Mouse (Mus musculus) forebrain, postnatal 0 days (tissue): ENCODE results near the gene Vkorc1. TPM values are rescaled to one million over a fixed set of nuclear protein-coding genes. Genes with fewer than 3 reads are reported as not detected.
"Not testable (repeated sequence)": the region's sequence is repeated elsewhere in the genome, so short reads cannot be mapped to it uniquely, and the experiment has no call there.

Experiments
- ATAC-seq: fragments of 200-750 bp; cut with Nextera tagmentation; 2 replicates; pipeline ENCODE4 v1.8.0; 2017; ENCODE audit warnings: mild to moderate bottlenecking, moderate library complexity
- DNase-seq: peaks from one replicate; pipeline ENCODE4 v3.0.0-alpha.2; 2015
- H3K27ac ChIP-seq: fragments of 300-500 bp; sonication (generic); 2 replicates; pipeline ENCODE4 v1.5.1; 2014; ENCODE audit warnings: low read depth, mild to moderate bottlenecking, antibody characterized with exemption, low read length, moderate library complexity, mixed read lengths
- H3K27me3 ChIP-seq: fragments of 300-500 bp; sonication (generic); 2 replicates; pipeline ENCODE4 v1.6.1; 2014; ENCODE audit warnings: mild to moderate bottlenecking, low read length, mixed read lengths; ENCODE audit not compliant: insufficient read depth
- H3K36me3 ChIP-seq: fragments of 300-500 bp; sonication (generic); 2 replicates; pipeline ENCODE4 v1.6.1; 2014; ENCODE audit warnings: mild to moderate bottlenecking, moderate library complexity; ENCODE audit not compliant: insufficient read depth
- H3K4me1 ChIP-seq: fragments of 300-500 bp; sonication (generic); 2 replicates; pipeline ENCODE4 v1.6.1; 2014; ENCODE audit warnings: antibody characterized with exemption; ENCODE audit not compliant: insufficient read depth
- H3K4me2 ChIP-seq: fragments of 300-500 bp; sonication (generic); 2 replicates; pipeline ENCODE4 v1.6.1; 2014; ENCODE audit warnings: low read depth, mild to moderate bottlenecking, moderate library complexity
- H3K4me3 ChIP-seq: fragments of 300-500 bp; sonication (generic); 2 replicates; pipeline ENCODE4 v1.5.1; 2014; ENCODE audit warnings: low read depth, low read length, mixed read lengths
- H3K9ac ChIP-seq: fragments of 300-500 bp; sonication (generic); 2 replicates; pipeline ENCODE4 v1.6.1; 2014; ENCODE audit warnings: mild to moderate bottlenecking
- H3K9me3 ChIP-seq: fragments of 300-500 bp; sonication (generic); 2 replicates; pipeline ENCODE4 v1.6.1; 2016; ENCODE audit warnings: low read length
- CTCF ChIP-seq: sonication (generic); IDR thresholded peaks from 2 replicates; pipeline ENCODE4 v1.5.1; 2016; ENCODE audit warnings: antibody characterized with exemption, control low read depth, low read depth
- WGBS: fragments of 180-500 bp; shearing (Covaris S2); extraction: QIAGEN DNeasy Blood & Tissue Kit; methylation state at CpG from one replicate; pipeline ENCODE4 v1.1.7; 2014; 5-methylcytosine and 5-hydroxymethylcytosine counted together
- polyA plus RNA-seq: library from polyadenylated mRNA; unstranded; fragments of >200 nt; fragmentation: Nextera tagmentation; extraction: Ambion mirVana; gene quantifications from 2 replicates; pipeline ENCODE4 v1.2.1, GENCODE M21; 2015
- total RNA-seq: library from RNA; depleted of rRNA; stranded (reverse); fragments of >200 nt; gene quantifications from 2 replicates; pipeline ENCODE4 v1.2.3, GENCODE M21; 2014

The Vkorc1 gene
- total and polyA plus RNA-seq, 2 experiments from 2014 or later: 28.0 to 69.4 TPM

DNA sequence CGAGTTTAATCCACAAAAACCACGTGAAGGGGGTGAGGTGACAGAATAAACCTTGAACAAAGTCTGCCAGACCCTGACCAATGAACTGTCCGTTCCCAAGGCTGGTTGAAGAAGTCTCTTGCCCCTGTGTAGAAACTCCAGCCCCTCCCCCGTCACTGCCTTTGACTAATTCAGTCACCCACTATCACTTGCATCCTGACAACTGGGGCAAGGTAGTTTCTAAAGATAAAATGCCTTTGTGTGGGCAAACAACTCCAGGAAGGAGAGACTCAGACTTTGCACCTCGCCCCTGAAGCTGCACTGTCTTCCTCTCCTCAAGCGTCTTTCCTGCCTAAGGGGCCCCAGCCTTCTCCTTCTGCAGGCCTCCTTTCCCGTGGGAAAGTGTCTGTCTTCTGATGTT is 4.6 kb upstream of the Vkorc1 start:
- no peak for TF ChIP-seq CTCF
- Histone ChIP-seq H3K4me1 (peaks cover 7% of the 10 kb centered on the region), H3K4me2 (no peak overlapping the region), H3K27ac (no peak overlapping the region), H3K27me3 (no peaks in the 10 kb centered on the region), H3K9ac (no peak overlapping the region), H3K9me3 (no peaks in the 10 kb centered on the region), H3K4me3 (no peak overlapping the region), H3K36me3 (no peaks in the 10 kb centered on the region)
- 47% methylated on average over 7 of the region's 7 CpGs for WGBS
- DNase-seq (no peak), ATAC-seq (no peak)

DNA sequence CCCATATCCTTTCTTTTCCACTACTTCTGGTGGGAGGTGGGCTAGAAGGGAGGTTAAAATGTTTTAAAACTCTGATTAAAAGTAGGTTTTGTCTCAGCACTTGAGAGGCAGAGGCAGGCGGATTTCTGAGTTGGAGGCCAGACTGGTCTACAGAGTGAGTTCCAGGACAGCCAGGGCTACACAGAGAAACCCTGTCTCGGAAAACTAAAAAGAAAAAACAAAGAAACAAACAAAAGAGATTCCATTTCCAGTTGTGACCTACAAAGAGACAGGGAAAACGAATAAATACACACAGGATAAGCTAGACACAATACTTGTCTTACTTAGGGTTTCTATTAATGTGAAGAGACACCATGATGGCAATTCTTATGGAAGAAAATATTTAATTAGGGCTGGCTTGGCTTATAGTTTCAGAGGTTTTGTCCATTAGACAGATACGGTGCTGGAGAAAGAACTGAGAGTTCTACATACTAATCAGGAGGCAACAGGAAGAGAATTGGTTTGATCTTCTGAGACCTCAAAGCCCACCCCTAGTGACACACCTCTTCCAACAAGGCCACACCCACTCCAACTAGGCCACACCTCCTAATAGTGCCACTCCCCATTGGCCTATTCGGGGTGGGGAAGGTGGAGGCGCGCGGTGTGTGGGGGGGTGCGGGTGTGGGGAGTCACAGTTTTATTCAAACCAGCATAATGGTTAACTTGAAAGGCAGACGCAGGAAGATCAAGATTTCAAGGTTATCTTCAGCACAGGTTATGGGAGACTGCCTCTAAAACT is 3.0 kb upstream of the Vkorc1 start:
- no peak overlapping the region for H3K4me3 ChIP-seq
- 34% methylated on average over 10 of the region's 10 CpGs for WGBS
- no peaks in the 10 kb centered on the region for H3K27me3 ChIP-seq
- no peak for TF ChIP-seq CTCF
- H3K4me2 ChIP-seq: no peak overlapping the region
- ATAC-seq (no peak), DNase-seq (no peak)
- H3K4me1 ChIP-seq: peaks cover 6% of the 10 kb centered on the region; the same call in 1 of the 2 replicates
- H3K9ac ChIP-seq: no peak overlapping the region
- H3K9me3 ChIP-seq: no peaks in the 10 kb centered on the region
- H3K36me3 ChIP-seq: 0 out of 2 replicates have a peak, but pooled peaks cover under 1% of the 10 kb centered on the region
- H3K27ac ChIP-seq: no peak overlapping the region

DNA sequence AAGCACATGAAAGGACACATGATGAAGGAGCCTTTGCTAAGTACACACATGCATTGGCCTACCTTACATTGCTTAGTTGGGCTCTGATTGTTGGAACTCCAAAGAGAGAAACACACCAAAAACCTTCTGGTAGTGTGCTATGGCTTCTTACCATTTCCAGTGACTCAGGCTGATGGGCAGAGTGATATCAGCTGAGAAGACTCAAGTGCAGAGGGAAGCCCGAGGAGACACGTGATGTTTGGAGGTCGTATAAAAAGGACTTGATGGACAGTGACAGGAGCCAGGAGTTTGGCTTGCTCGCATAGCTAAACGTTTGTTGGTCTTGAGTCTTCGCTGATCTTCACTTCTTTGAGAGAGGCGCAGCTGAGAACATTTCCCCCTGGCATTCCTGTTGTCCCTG is 2.1 kb upstream of the Vkorc1 start:
- H3K27ac ChIP-seq: no peak overlapping the region
- H3K9ac ChIP-seq: no peak overlapping the region
- H3K4me1 ChIP-seq: peaks cover 6% of the 10 kb centered on the region; the same call in 1 of the 2 replicates
- WGBS: 88% methylated on average over 7 of the region's 7 CpGs
- H3K4me3 ChIP-seq: no peak overlapping the region
- no peaks in the 10 kb centered on the region for H3K27me3 ChIP-seq
- TF ChIP-seq CTCF: no peak
- no peak overlapping the region for H3K4me2 ChIP-seq
- H3K36me3 ChIP-seq: peaks cover 8% of the 10 kb centered on the region; the same call in 1 of the 2 replicates
- no peaks in the 10 kb centered on the region for H3K9me3 ChIP-seq
- no peak for DNase-seq
- ATAC-seq: no peak

DNA sequence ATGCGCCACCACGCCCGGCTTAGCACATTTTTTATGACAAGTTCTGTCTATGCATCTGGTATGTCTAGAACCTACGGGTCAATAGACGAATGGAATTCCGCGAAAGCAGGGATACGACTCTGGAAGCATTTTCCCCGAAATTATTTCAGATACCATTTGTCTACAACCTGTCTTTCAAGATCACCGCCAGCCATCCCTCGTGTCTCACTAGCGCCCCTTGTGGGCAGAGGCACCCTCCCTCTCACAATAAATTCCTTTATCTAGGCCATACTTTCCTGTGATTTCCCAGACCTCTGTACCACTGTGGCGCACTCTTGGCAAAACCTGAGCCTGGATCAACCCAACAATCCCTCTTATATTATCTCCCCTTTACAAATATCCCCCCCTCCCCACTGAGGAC is 967 bp upstream of the Vkorc1 start:
- ATAC-seq: no peak
- H3K27me3 ChIP-seq: no peaks in the 10 kb centered on the region
- TF ChIP-seq CTCF: peak; percentile 70
- H3K36me3 ChIP-seq: peaks cover 9% of the 10 kb centered on the region; the same call in 1 of the 2 replicates
- H3K9me3 ChIP-seq: no peaks in the 10 kb centered on the region
- peak; percentile 57 for DNase-seq
- H3K4me3 ChIP-seq: no peak overlapping the region
- 61% methylated on average over 13 of the region's 13 CpGs for WGBS
- peaks cover 6% of the 10 kb centered on the region; the same call in 1 of the 2 replicates for H3K4me1 ChIP-seq
- no peak overlapping the region for H3K9ac ChIP-seq
- H3K27ac ChIP-seq: no peak overlapping the region
- no peak overlapping the region for H3K4me2 ChIP-seq

DNA sequence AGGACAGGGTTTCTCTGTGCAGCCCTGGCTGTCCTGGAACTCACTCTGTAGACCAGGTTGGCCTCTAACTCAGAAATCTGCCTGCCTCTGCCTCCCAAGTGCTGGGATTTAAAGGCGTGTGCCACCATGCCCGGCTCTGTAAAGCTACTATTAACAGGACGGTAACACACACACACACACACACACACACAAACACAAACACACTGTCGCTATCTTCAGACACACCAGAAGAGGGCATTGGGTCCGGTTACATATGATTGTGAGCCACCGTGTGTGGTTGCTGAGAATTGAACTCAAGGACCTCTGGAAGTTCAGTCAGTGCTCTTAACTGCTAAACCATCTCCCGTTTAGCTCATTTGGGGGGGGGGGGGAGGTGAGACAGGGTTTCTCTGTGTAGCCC is 474 bp upstream of the Vkorc1 start:
- H3K9me3 ChIP-seq, H3K27ac ChIP-seq, DNase-seq, ATAC-seq, H3K9ac ChIP-seq, H3K27me3 ChIP-seq, H3K4me1 ChIP-seq: not testable (repeated sequence)
- Histone ChIP-seq H3K36me3 (peaks cover 12% of the 10 kb centered on the region; the same call in 1 of the 2 replicates), H3K4me2 (peak overlapping the region; percentile 71), H3K4me3 (peak overlapping the region; percentile 61; the same call in 1 of the 2 replicates)
- WGBS: 75% methylated on average over 7 of the region's 7 CpGs

- Histone ChIP-seq H3K27me3 (no peaks in the 10 kb centered on the region), H3K4me2 (peak overlapping the region; percentile 71; the same call in 1 of the 2 replicates), H3K9me3 (no peaks in the 10 kb centered on the region), H3K36me3 (peaks cover 17% of the 10 kb centered on the region), H3K27ac (no peak overlapping the region), H3K4me3 (no peak overlapping the region), H3K9ac (no peak overlapping the region), H3K4me1 (peaks cover 6% of the 10 kb centered on the region; the same call in 1 of the 2 replicates)
- DNase-seq (no peak), ATAC-seq (no peak)
- no peak for TF ChIP-seq CTCF
- 86% methylated on average over 5 of the region's 5 CpGs for WGBS
Observed at GRCm38 (mm10) chr7:127894480-127894879, 937 bp downstream of the Vkorc1 start.

- TF ChIP-seq CTCF: no peak
- peaks cover 5% of the 10 kb centered on the region; the same call in 1 of the 2 replicates for H3K4me1 ChIP-seq
- no peaks in the 10 kb centered on the region for H3K9me3 ChIP-seq
- no peak within 1 kb of the TSS for H3K4me2 ChIP-seq
- DNase-seq (no peak), ATAC-seq (no peak)
- H3K4me3 ChIP-seq: no peak within 1 kb of the TSS
- no peak within 1 kb of the TSS for H3K27ac ChIP-seq
- 36% methylated on average over 4 of the region's 4 CpGs for WGBS
- no peaks in the 10 kb centered on the region for H3K27me3 ChIP-seq
- H3K36me3 ChIP-seq: peaks cover 50% of the 10 kb centered on the region
- no peak within 1 kb of the TSS for H3K9ac ChIP-seq
Observed at GRCm38 (mm10) chr7:127890798-127891197, 4.6 kb downstream of the Vkorc1 start, which contains the start of gene Prss53. TSS of gene Prss53 (minus strand) at chr7:127890970.
